Mouse (Mus musculus) CH12.LX (cell line): ENCODE data around the gene Schip1. TPM values are rescaled to one million over a fixed set of nuclear protein-coding genes. Genes with fewer than 3 reads are reported as not detected.
A peak's percentile ranks its signal among the peaks of the same experiment; 100 is the strongest.

Experiments used
- DNase-seq: peaks from one replicate; pipeline ENCODE4 v3.0.0-alpha.2; 2013; ENCODE audit errors: extremely low read depth
- H3K27ac ChIP-seq: 2 replicates; pipeline ENCODE4 v1.5.1; 2012; ENCODE audit warnings: low read depth, mild to moderate bottlenecking, control low read depth, moderate library complexity; ENCODE audit not compliant: insufficient read depth
- H3K27me3 ChIP-seq: replicated peaks from 2 replicates; pipeline ENCODE3; 2012; ENCODE audit warnings: inconsistent platforms
- H3K36me3 ChIP-seq, 2 experiments: replicated peaks in 1 of 2; 2 replicates each; pipeline versions ENCODE3 to v1.6.1; 2012; ENCODE audit warnings: inconsistent platforms in 1 of 2, low read length in 1 of 2, mild to moderate bottlenecking in 1 of 2, mixed read lengths in 1 of 2, moderate library complexity in 1 of 2; ENCODE audit not compliant: control insufficient read depth in 1 of 2, insufficient read depth in 1 of 2
- H3K4me1 ChIP-seq, 2 experiments: 2 replicates each; pipeline ENCODE4 v1.6.1; 2012; ENCODE audit warnings: inconsistent platforms in 1 of 2, moderate library complexity in 1 of 2; ENCODE audit not compliant: insufficient read depth in 2 of 2, control insufficient read depth in 1 of 2
- H3K4me2 ChIP-seq: 2 replicates; pipeline ENCODE4 v1.6.1; 2012; ENCODE audit warnings: low read depth, mild to moderate bottlenecking, control low read depth; ENCODE audit not compliant: poor library complexity, insufficient read depth, severe bottlenecking
- H3K4me3 ChIP-seq, 3 experiments: fragments of 150-350 bp in 1 of 3; sonication (generic) in 1 of 3; replicated peaks in 1 of 3; 2 replicates each; pipeline versions ENCODE3 to v1.5.1; 2011 to 2012; ENCODE audit warnings: low read depth in 2 of 3, low read length in 2 of 3, mild to moderate bottlenecking in 2 of 3, moderate library complexity in 2 of 3, control low read depth in 1 of 3, improper control_type of control experiment in 1 of 3, inconsistent platforms in 1 of 3, mixed read lengths in 1 of 3; ENCODE audit not compliant: poor library complexity in 1 of 3
- H3K79me2 ChIP-seq: replicated peaks from 2 replicates; pipeline ENCODE4 v1.6.1; 2012; ENCODE audit warnings: mild to moderate bottlenecking, moderate library complexity; ENCODE audit not compliant: control insufficient read depth, poor library complexity, insufficient read depth, severe bottlenecking; ENCODE audit errors: extremely low read depth
- H3K9ac ChIP-seq: 2 replicates; pipeline ENCODE4 v1.6.1; 2012; ENCODE audit warnings: low read depth, mild to moderate bottlenecking, control low read depth, moderate library complexity; ENCODE audit not compliant: insufficient read depth
- H3K9me3 ChIP-seq: replicated peaks from 2 replicates; pipeline ENCODE3; 2012; ENCODE audit warnings: low read length, inconsistent platforms, mixed read lengths
- CHD2 ChIP-seq: IDR thresholded peaks from 2 replicates; pipeline ENCODE4 v1.6.1; 2011; ENCODE audit warnings: low read length, improper control_type of control experiment
- CTCF ChIP-seq, 2 experiments: IDR thresholded peaks in 1 of 2; conservative IDR thresholded peaks in 1 of 2; 2 replicates each; pipeline ENCODE4 v1.5.1; 2011 to 2012; ENCODE audit warnings: low read depth in 2 of 2, low read length in 2 of 2, improper control_type of control experiment in 1 of 2, inconsistent platforms in 1 of 2, mild to moderate bottlenecking in 1 of 2, moderate library complexity in 1 of 2
- GABPA ChIP-seq: IDR thresholded peaks from 2 replicates; pipeline ENCODE4 v1.6.1; 2012; ENCODE audit warnings: low read depth, low read length, improper control_type of control experiment, inconsistent platforms; ENCODE audit not compliant: insufficient replicate concordance
- IRF4 ChIP-seq: IDR thresholded peaks from 2 replicates; pipeline ENCODE4 v1.6.1; 2014; ENCODE audit warnings: low read depth, mild to moderate bottlenecking, inconsistent platforms, low read length, improper control_type of control experiment
- JUND ChIP-seq: conservative IDR thresholded peaks from 2 replicates; pipeline ENCODE4 v1.6.1; 2011; ENCODE audit warnings: low read depth, low read length, improper control_type of control experiment
- KAT2A ChIP-seq: IDR thresholded peaks from 2 replicates; pipeline ENCODE4 v1.6.1; 2012; ENCODE audit warnings: low read length, improper control_type of control experiment, inconsistent platforms; ENCODE audit not compliant: insufficient replicate concordance
- MAZ ChIP-seq: IDR thresholded peaks from 2 replicates; pipeline ENCODE4 v1.6.1; 2012; ENCODE audit warnings: low read depth, mild to moderate bottlenecking, inconsistent platforms, low read length, improper control_type of control experiment, moderate library complexity
- MEF2A ChIP-seq: IDR thresholded peaks from 2 replicates; pipeline ENCODE4 v1.6.1; 2014; ENCODE audit warnings: low read depth, mild to moderate bottlenecking, inconsistent platforms, low read length, improper control_type of control experiment, borderline replicate concordance
- MXI1 ChIP-seq: IDR thresholded peaks from 2 replicates; pipeline ENCODE4 v1.6.1; 2011; ENCODE audit warnings: mild to moderate bottlenecking, low read depth, low read length, improper control_type of control experiment
- MYC ChIP-seq: IDR thresholded peaks from 2 replicates; pipeline ENCODE4 v1.6.1; 2011; ENCODE audit warnings: low read depth, mild to moderate bottlenecking, improper control_type of control experiment, low read length
- POLR2A ChIP-seq: IDR thresholded peaks from 2 replicates; pipeline ENCODE4 v1.6.1; 2011; ENCODE audit warnings: low read depth, mild to moderate bottlenecking, improper control_type of control experiment, low read length
- RAD21 ChIP-seq: IDR thresholded peaks from 2 replicates; pipeline ENCODE4 v1.6.1; 2011; ENCODE audit warnings: low read depth, mild to moderate bottlenecking, low read length, improper control_type of control experiment, moderate library complexity
- SMC3 ChIP-seq: IDR thresholded peaks from 2 replicates; pipeline ENCODE4 v1.6.1; 2011; ENCODE audit warnings: low read depth, low read length, improper control_type of control experiment
- TBP ChIP-seq: conservative IDR thresholded peaks from 2 replicates; pipeline ENCODE4 v1.6.1; 2011; ENCODE audit warnings: low read depth, low read length, improper control_type of control experiment
- UBTF ChIP-seq: IDR thresholded peaks from 2 replicates; pipeline ENCODE4 v1.6.1; 2012; ENCODE audit warnings: low read depth, mild to moderate bottlenecking, inconsistent platforms, low read length, improper control_type of control experiment, moderate library complexity
- ZKSCAN1 ChIP-seq: IDR thresholded peaks from 2 replicates; pipeline ENCODE4 v1.6.1; 2012; ENCODE audit warnings: low read depth, inconsistent platforms, low read length, improper control_type of control experiment, borderline replicate concordance
- dilution Hi-C: fragments of 300-500 bp; cut with MboI; formaldehyde crosslinking; loops from 2 replicates; pipeline ENCODE4 v1.14.3; 2020; ENCODE audit warnings: low sequenced_read_pairs; ENCODE audit not compliant: extremely low pct_unique_long_range_greater_than_20kb, extremely low pct_ligation_motif_present
- in situ Hi-C: fragments of 300-500 bp; cut with MboI; formaldehyde crosslinking; loops from 3 replicates; pipeline ENCODE4 v1.14.3; 2019; ENCODE audit warnings: low sequenced_read_pairs, low pct_ligation_motif_present, low pct_unique_long_range_greater_than_20kb, mixed read lengths
- polyA plus RNA-seq: library from polyadenylated mRNA; unstranded; fragments of >175 nt; gene quantifications from 2 replicates; pipeline ENCODE4 v1.2.1, GENCODE M21; 2012; ENCODE audit warnings: low read depth; ENCODE audit not compliant: insufficient read length
- total RNA-seq, 2 experiments: library from RNA; depleted of rRNA; stranded (reverse); fragments of 300-350 nt in 1 of 2; fragments of >200 nt in 1 of 2; gene quantifications; 2 replicates each; pipeline ENCODE4 v1.2.3; 2012 to 2014

Gene Schip1
- total and polyA plus RNA-seq, 3 experiments: 0.25 to 0.36 TPM; not detected in 1

- TF ChIP-seq MXI1 (no peak), RAD21 (peak; percentile 92), SMC3 (peak; percentile 72), MAZ (peak; percentile 82; the same call in 1 of the 2 replicates), IRF4 (peak; percentile 63), MYC (no peak), CTCF (conservative IDR thresholded peaks at IDR 0.05 in 1 of 2, IDR thresholded peaks at IDR 0.05 in 1 of 2; ENCODE audit: low read depth in 2 of 2, low read length in 2 of 2) (peak in 1 of 2 experiments; percentile 84; a peak in 3 of 4 replicates), JUND (0 out of 2 replicates have a peak, but pooled peaks have one; percentile 27)
- dilution Hi-C loops: no loop called here
Observed at GRCm38 (mm10) chr3:68542944-68543501, 478.4 kb downstream of the Schip1 start.

DNA sequence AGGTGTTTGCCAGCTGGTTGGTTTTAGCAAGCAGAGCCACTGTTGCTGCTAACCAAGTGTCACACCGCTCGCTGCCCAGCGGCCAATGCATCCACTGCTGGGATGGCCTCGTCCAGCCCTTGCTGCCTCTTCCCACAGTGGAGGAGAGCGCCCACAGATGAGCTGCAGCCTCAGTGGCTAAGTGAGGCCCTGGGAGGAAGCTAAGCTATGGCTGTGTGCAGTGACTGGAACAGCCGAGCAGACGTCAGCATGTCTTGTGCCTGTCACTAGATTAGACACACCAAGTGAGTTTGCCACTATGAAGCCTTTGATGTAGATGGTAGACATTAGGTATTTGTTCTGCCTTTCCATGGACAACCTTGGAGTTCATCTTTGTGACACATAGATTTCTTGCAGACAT, 480.2 kb downstream of the Schip1 start:
- Histone ChIP-seq H3K9ac (no peak overlapping the region), H3K4me1 (peaks cover 2 to 12% of the 10 kb centered on the region in 2 experiments; a peak in 2 of 4 replicates), H3K36me3 (no peaks in the 10 kb centered on the region), H3K4me2 (no peak overlapping the region), H3K4me3 (no peak overlapping the region), H3K27me3 (no peaks in the 10 kb centered on the region), H3K79me2 (no peaks in the 10 kb centered on the region), H3K9me3 (no peaks in the 10 kb centered on the region), H3K27ac (no peak overlapping the region)
- TF ChIP-seq GABPA (no peak), KAT2A (no peak), MEF2A (no peak), MXI1 (no peak), RAD21 (no peak), TBP (no peak), ZKSCAN1 (no peak), UBTF (no peak), CHD2 (no peak), POLR2A (no peak)
- dilution Hi-C loops (no loop called here), in situ Hi-C loops (loop anchor here (5.0 to 25.0 kb wide), 2 partner anchors 488 to 933 kb away; no protein-coding TSS in a partner anchor)
- peak; percentile 14 for DNase-seq

More at GRCm38 (mm10) chr3:68542944-68543501, 478.4 kb downstream of the Schip1 start:
- H3K9ac ChIP-seq: no peak overlapping the region
- in situ Hi-C loops: loop anchor here (5.0 to 25.0 kb wide), 2 partner anchors 486 to 931 kb away; no protein-coding TSS in a partner anchor
- peak overlapping the region in 1 of 3 experiments; percentile 47 for H3K4me3 ChIP-seq
- peaks cover 2 to 12% of the 10 kb centered on the region in 2 experiments; a peak in 2 of 4 replicates for H3K4me1 ChIP-seq
- peak overlapping the region; percentile 85 for H3K4me2 ChIP-seq
- no peaks in the 10 kb centered on the region for H3K79me2 ChIP-seq
- peak; percentile 77 for DNase-seq
- H3K9me3 ChIP-seq: no peaks in the 10 kb centered on the region
- H3K36me3 ChIP-seq: no peaks in the 10 kb centered on the region
- no peaks in the 10 kb centered on the region for H3K27me3 ChIP-seq
- H3K27ac ChIP-seq: no peak overlapping the region
